Mouse (Mus musculus): ENCODE results near the gene Itga10. TPM values are rescaled to one million over a fixed set of nuclear protein-coding genes. Genes with fewer than 3 reads are reported as not detected.
A peak's percentile ranks its signal among the peaks of the same experiment; 100 is the strongest.

Gene Itga10
- polyA plus RNA-seq, 1 experiment from 2014 or later: 0.92 TPM

- Histone ChIP-seq H3K9me3 (ENCODE audit: control insufficient read depth, low read length) (no peaks in the 10 kb centered on the region), H3K4me3 (ENCODE audit: low read depth, low read length) (no peak overlapping the region), H3K27me3 (ENCODE audit: control insufficient read depth, insufficient read depth, low read length) (no peaks in the 10 kb centered on the region), H3K4me2 (ENCODE audit: low read depth, severe bottlenecking) (no peak overlapping the region), H3K27ac (replicated peaks; ENCODE audit: low read depth, low read length) (no peak overlapping the region), H3K36me3 (ENCODE audit: control insufficient read depth, insufficient read depth, low read length) (no peaks in the 10 kb centered on the region), H3K9ac (ENCODE audit: low read length) (no peak overlapping the region), H3K4me1 (ENCODE audit: control insufficient read depth, insufficient read depth, low read length) (0 out of 2 replicates have a peak, but pooled peaks cover 2% of the 10 kb centered on the region)
- ATAC-seq (ENCODE audit: insufficient number of reproducible peaks, low FRiP score, low TSS enrichment, low read depth) (no peak), DNase-seq (ENCODE audit: low spot score) (no peak)
- 93% methylated on average over 5 of the region's 5 CpGs for WGBS
These were observed 23.2 kb downstream of the Itga10 start for GRCm38 (mm10) chr3:96668424-96669067.

- 0 out of 2 replicates have a peak, but pooled peaks cover 2% of the 10 kb centered on the region for H3K4me1 ChIP-seq (ENCODE audit: control insufficient read depth, insufficient read depth, low read length)
- DNase-seq (ENCODE audit: low spot score) (peak; percentile 86), ATAC-seq (ENCODE audit: insufficient number of reproducible peaks, low FRiP score, low TSS enrichment, low read depth) (peak; percentile 88)
- H3K9me3 ChIP-seq (ENCODE audit: control insufficient read depth, low read length): no peaks in the 10 kb centered on the region
- H3K4me3 ChIP-seq (ENCODE audit: low read depth, low read length): peak within 1 kb of the TSS; percentile 16; the same call in 1 of the 2 replicates
- H3K27ac ChIP-seq (replicated peaks; ENCODE audit: low read depth, low read length): no peak within 1 kb of the TSS
- H3K36me3 ChIP-seq (ENCODE audit: control insufficient read depth, insufficient read depth, low read length): no peaks in the 10 kb centered on the region
- WGBS: 4% methylated on average over 35 of the region's 35 CpGs
- peak within 1 kb of the TSS; percentile 43 for H3K4me2 ChIP-seq (ENCODE audit: low read depth, severe bottlenecking)
- no peaks in the 10 kb centered on the region for H3K27me3 ChIP-seq (ENCODE audit: control insufficient read depth, insufficient read depth, low read length)
- no peak within 1 kb of the TSS for H3K9ac ChIP-seq (ENCODE audit: low read length)
These were observed 24.5 kb downstream of the Itga10 start, which contains the start of gene Ankrd35 for GRCm38 (mm10) chr3:96669727-96670468. Gene Ankrd35 (plus strand): TSS chr3:96670131.

- H3K36me3 ChIP-seq (ENCODE audit: control insufficient read depth, insufficient read depth, low read length): no peaks in the 10 kb centered on the region
- H3K9me3 ChIP-seq (ENCODE audit: control insufficient read depth, low read length): no peaks in the 10 kb centered on the region
- WGBS: 88% methylated on average over 5 of the region's 5 CpGs
- ATAC-seq (ENCODE audit: insufficient number of reproducible peaks, low FRiP score, low TSS enrichment, low read depth): no peak
- no peak overlapping the region for H3K4me2 ChIP-seq (ENCODE audit: low read depth, severe bottlenecking)
- 0 out of 2 replicates have a peak, but pooled peaks cover 2% of the 10 kb centered on the region for H3K4me1 ChIP-seq (ENCODE audit: control insufficient read depth, insufficient read depth, low read length)
- no peak overlapping the region for H3K9ac ChIP-seq (ENCODE audit: low read length)
- H3K27ac ChIP-seq (replicated peaks; ENCODE audit: low read depth, low read length): no peak overlapping the region
- DNase-seq (ENCODE audit: low spot score): no peak
- H3K4me3 ChIP-seq (ENCODE audit: low read depth, low read length): no peak overlapping the region
- H3K27me3 ChIP-seq (ENCODE audit: control insufficient read depth, insufficient read depth, low read length): no peaks in the 10 kb centered on the region
These were observed 26.1 kb downstream of the Itga10 start for GRCm38 (mm10) chr3:96671519-96671918.

GRCm38 (mm10) chr3:96673514-96673913 is 28.1 kb downstream of the Itga10 start:
- Histone ChIP-seq H3K4me2 (ENCODE audit: low read depth, severe bottlenecking) (no peak overlapping the region), H3K9me3 (ENCODE audit: control insufficient read depth, low read length) (no peaks in the 10 kb centered on the region), H3K27me3 (ENCODE audit: control insufficient read depth, insufficient read depth, low read length) (no peaks in the 10 kb centered on the region), H3K4me1 (ENCODE audit: control insufficient read depth, insufficient read depth, low read length) (0 out of 2 replicates have a peak, but pooled peaks cover 2% of the 10 kb centered on the region), H3K27ac (replicated peaks; ENCODE audit: low read depth, low read length) (no peak overlapping the region), H3K9ac (ENCODE audit: low read length) (no peak overlapping the region), H3K36me3 (ENCODE audit: control insufficient read depth, insufficient read depth, low read length) (no peaks in the 10 kb centered on the region), H3K4me3 (ENCODE audit: low read depth, low read length) (no peak overlapping the region)
- DNase-seq (ENCODE audit: low spot score) (no peak), ATAC-seq (ENCODE audit: insufficient number of reproducible peaks, low FRiP score, low TSS enrichment, low read depth) (no peak)
- 69% methylated on average over 4 of the region's 4 CpGs for WGBS

GRCm38 (mm10) chr3:96674442-96674841 is 29.1 kb downstream of the Itga10 start:
- DNase-seq (ENCODE audit: low spot score) (peak; percentile 64), ATAC-seq (ENCODE audit: insufficient number of reproducible peaks, low FRiP score, low TSS enrichment, low read depth) (peak; percentile 17; the same call in 1 of the 2 replicates)
- Histone ChIP-seq H3K4me1 (ENCODE audit: control insufficient read depth, insufficient read depth, low read length) (0 out of 2 replicates have a peak, but pooled peaks cover 2% of the 10 kb centered on the region), H3K27ac (replicated peaks; ENCODE audit: low read depth, low read length) (no peak overlapping the region), H3K27me3 (ENCODE audit: control insufficient read depth, insufficient read depth, low read length) (no peaks in the 10 kb centered on the region), H3K4me3 (ENCODE audit: low read depth, low read length) (no peak overlapping the region), H3K9ac (ENCODE audit: low read length) (no peak overlapping the region), H3K9me3 (ENCODE audit: control insufficient read depth, low read length) (no peaks in the 10 kb centered on the region), H3K36me3 (ENCODE audit: control insufficient read depth, insufficient read depth, low read length) (no peaks in the 10 kb centered on the region), H3K4me2 (ENCODE audit: low read depth, severe bottlenecking) (no peak overlapping the region)
- WGBS: 24% methylated on average over 8 of the region's 8 CpGs

GRCm38 (mm10) chr3:96675171-96675570 is 29.8 kb downstream of the Itga10 start:
- Histone ChIP-seq H3K4me1 (ENCODE audit: control insufficient read depth, insufficient read depth, low read length) (0 out of 2 replicates have a peak, but pooled peaks cover 2% of the 10 kb centered on the region), H3K4me3 (ENCODE audit: low read depth, low read length) (no peak overlapping the region), H3K9me3 (ENCODE audit: control insufficient read depth, low read length) (no peaks in the 10 kb centered on the region), H3K36me3 (ENCODE audit: control insufficient read depth, insufficient read depth, low read length) (no peaks in the 10 kb centered on the region), H3K27me3 (ENCODE audit: control insufficient read depth, insufficient read depth, low read length) (peaks cover 2% of the 10 kb centered on the region; the same call in 1 of the 2 replicates), H3K27ac (replicated peaks; ENCODE audit: low read depth, low read length) (no peak overlapping the region), H3K9ac (ENCODE audit: low read length) (no peak overlapping the region), H3K4me2 (ENCODE audit: low read depth, severe bottlenecking) (no peak overlapping the region)
- ATAC-seq (ENCODE audit: insufficient number of reproducible peaks, low FRiP score, low TSS enrichment, low read depth) (no peak), DNase-seq (ENCODE audit: low spot score) (no peak)
- WGBS: 61% methylated on average over 3 of the region's 3 CpGs

GRCm38 (mm10) chr3:96675690-96676089 is 30.3 kb downstream of the Itga10 start:
- Histone ChIP-seq H3K27ac (replicated peaks; ENCODE audit: low read depth, low read length) (no peak overlapping the region), H3K4me1 (ENCODE audit: control insufficient read depth, insufficient read depth, low read length) (no peaks in the 10 kb centered on the region), H3K9ac (ENCODE audit: low read length) (no peak overlapping the region), H3K9me3 (ENCODE audit: control insufficient read depth, low read length) (no peaks in the 10 kb centered on the region), H3K4me2 (ENCODE audit: low read depth, severe bottlenecking) (no peak overlapping the region), H3K27me3 (ENCODE audit: control insufficient read depth, insufficient read depth, low read length) (peaks cover 6% of the 10 kb centered on the region; the same call in 1 of the 2 replicates), H3K36me3 (ENCODE audit: control insufficient read depth, insufficient read depth, low read length) (no peaks in the 10 kb centered on the region), H3K4me3 (ENCODE audit: low read depth, low read length) (no peak overlapping the region)
- DNase-seq (ENCODE audit: low spot score) (no peak), ATAC-seq (ENCODE audit: insufficient number of reproducible peaks, low FRiP score, low TSS enrichment, low read depth) (no peak)
- WGBS: 41% methylated on average over 3 of the region's 3 CpGs

- WGBS: 69% methylated on average over 7 of the region's 7 CpGs
- no peak overlapping the region for H3K9ac ChIP-seq (ENCODE audit: low read length)
- no peak overlapping the region for H3K4me2 ChIP-seq (ENCODE audit: low read depth, severe bottlenecking)
- H3K27me3 ChIP-seq (ENCODE audit: control insufficient read depth, insufficient read depth, low read length): peaks cover 10% of the 10 kb centered on the region; the same call in 1 of the 2 replicates
- H3K4me1 ChIP-seq (ENCODE audit: control insufficient read depth, insufficient read depth, low read length): no peaks in the 10 kb centered on the region
- H3K4me3 ChIP-seq (ENCODE audit: low read depth, low read length): no peak overlapping the region
- ATAC-seq (ENCODE audit: insufficient number of reproducible peaks, low FRiP score, low TSS enrichment, low read depth) (no peak), DNase-seq (ENCODE audit: low spot score) (no peak)
- no peaks in the 10 kb centered on the region for H3K36me3 ChIP-seq (ENCODE audit: control insufficient read depth, insufficient read depth, low read length)
- no peak overlapping the region for H3K27ac ChIP-seq (replicated peaks; ENCODE audit: low read depth, low read length)
- H3K9me3 ChIP-seq (ENCODE audit: control insufficient read depth, low read length): no peaks in the 10 kb centered on the region
These were observed 33.1 kb downstream of the Itga10 start for GRCm38 (mm10) chr3:96678456-96678855.

Measured in limb, embryonic 11.5 days (tissue).